Mouse (Mus musculus) ES-E14 (cell line): ENCODE results near the gene Zfp423. TPM values are rescaled to one million over a fixed set of nuclear protein-coding genes. Genes with fewer than 3 reads are reported as not detected.

ENCODE experiments used
- DNase-seq: peaks from one replicate; pipeline ENCODE4 v3.0.0-alpha.2; 2013; ENCODE audit warnings: low read depth, low spot score
- H3K27ac ChIP-seq: 2 replicates; pipeline ENCODE4 v1.5.1; 2012; ENCODE audit warnings: low read depth, mild to moderate bottlenecking, low read length, moderate library complexity, mixed read lengths; ENCODE audit not compliant: poor library complexity, insufficient read depth, severe bottlenecking
- H3K36me3 ChIP-seq: 2 replicates; pipeline ENCODE4 v1.6.1; 2012; ENCODE audit warnings: mild to moderate bottlenecking, low read length, moderate library complexity, mixed read lengths; ENCODE audit not compliant: control insufficient read depth, poor library complexity, insufficient read depth, severe bottlenecking
- H3K4me1 ChIP-seq, 2 experiments: fragments of 150-350 bp in 1 of 2; sonication (generic) in 1 of 2; 2 replicates each; pipeline ENCODE4 v1.6.1; 2012; ENCODE audit warnings: low read length in 2 of 2, mild to moderate bottlenecking in 1 of 2, mixed read lengths in 1 of 2; ENCODE audit not compliant: control insufficient read depth in 2 of 2, insufficient read depth in 2 of 2, poor library complexity in 1 of 2
- H3K4me3 ChIP-seq, 2 experiments: fragments of 150-350 bp in 1 of 2; sonication (generic) in 1 of 2; 2 replicates each; pipeline ENCODE4 v1.5.1; 2012; ENCODE audit warnings: low read length in 2 of 2, low read depth in 1 of 2, mild to moderate bottlenecking in 1 of 2, mixed read lengths in 1 of 2; ENCODE audit not compliant: insufficient read depth in 1 of 2, poor library complexity in 1 of 2, severe bottlenecking in 1 of 2
- H3K9ac ChIP-seq: 2 replicates; pipeline ENCODE4 v1.6.1; 2012; ENCODE audit warnings: low read depth, mild to moderate bottlenecking, low read length, mixed read lengths; ENCODE audit not compliant: poor library complexity, insufficient read depth, severe bottlenecking
- H3K9me3 ChIP-seq: fragments of 150-350 bp; sonication (generic); 2 replicates; pipeline ENCODE4 v1.6.1; 2012; ENCODE audit warnings: low read depth, mild to moderate bottlenecking, low read length; ENCODE audit not compliant: control insufficient read depth, insufficient read depth
- CHD2 ChIP-seq: IDR thresholded peaks from 2 replicates; pipeline ENCODE4 v1.6.1; 2014; ENCODE audit warnings: mild to moderate bottlenecking, low read depth, low read length, inconsistent platforms
- HCFC1 ChIP-seq: IDR thresholded peaks from 2 replicates; pipeline ENCODE4 v1.6.1; 2012; ENCODE audit warnings: low read length, inconsistent platforms, borderline replicate concordance; ENCODE audit not compliant: insufficient read depth
- MAFK ChIP-seq: IDR thresholded peaks from 2 replicates; pipeline ENCODE4 v1.6.1; 2014; ENCODE audit warnings: mild to moderate bottlenecking, low read depth, low read length, inconsistent platforms; ENCODE audit not compliant: insufficient read depth
- ZC3H11A ChIP-seq: IDR thresholded peaks from 2 replicates; pipeline ENCODE4 v1.6.1; 2012; ENCODE audit warnings: low read depth, mild to moderate bottlenecking, inconsistent platforms, low read length, borderline replicate concordance
- ZNF384 ChIP-seq: IDR thresholded peaks from 2 replicates; pipeline ENCODE4 v1.6.1; 2012; ENCODE audit warnings: low read depth, low read length, inconsistent platforms
- in situ Hi-C, 2 experiments: fragments of 600-800 bp; cut with MboI; formaldehyde crosslinking; loops; one replicate each; pipeline ENCODE4 v1.15.1; 2025; ENCODE audit warnings: low sequenced_read_pairs in 2 of 2, inconsistent platforms in 1 of 2; ENCODE audit not compliant: unreplicated experiment in 2 of 2
- total RNA-seq: library from RNA; depleted of rRNA; stranded (reverse); fragments of 300-350 nt; gene quantifications from 2 replicates; pipeline ENCODE4 v1.2.3, GENCODE M21; 2012

Zfp423 gene
- total RNA-seq, 1 experiment: 23.2 TPM

GRCm38 (mm10) chr8:87812069-87812449 lies 147.3 kb downstream of the Zfp423 start:
- no peaks in the 10 kb centered on the region for H3K4me1 ChIP-seq
- in situ Hi-C loops: no loop called here
- DNase-seq: no peak
- no peak for TF ChIP-seq ZNF384
- no peak for TF ChIP-seq HCFC1
- no peak for TF ChIP-seq ZC3H11A
- TF ChIP-seq CHD2: no peak
- no peak overlapping the region for H3K4me3 ChIP-seq
- H3K36me3 ChIP-seq: no peaks in the 10 kb centered on the region
- no peak overlapping the region for H3K27ac ChIP-seq
- no peak overlapping the region for H3K9ac ChIP-seq
- H3K9me3 ChIP-seq: no peaks in the 10 kb centered on the region

DNA sequence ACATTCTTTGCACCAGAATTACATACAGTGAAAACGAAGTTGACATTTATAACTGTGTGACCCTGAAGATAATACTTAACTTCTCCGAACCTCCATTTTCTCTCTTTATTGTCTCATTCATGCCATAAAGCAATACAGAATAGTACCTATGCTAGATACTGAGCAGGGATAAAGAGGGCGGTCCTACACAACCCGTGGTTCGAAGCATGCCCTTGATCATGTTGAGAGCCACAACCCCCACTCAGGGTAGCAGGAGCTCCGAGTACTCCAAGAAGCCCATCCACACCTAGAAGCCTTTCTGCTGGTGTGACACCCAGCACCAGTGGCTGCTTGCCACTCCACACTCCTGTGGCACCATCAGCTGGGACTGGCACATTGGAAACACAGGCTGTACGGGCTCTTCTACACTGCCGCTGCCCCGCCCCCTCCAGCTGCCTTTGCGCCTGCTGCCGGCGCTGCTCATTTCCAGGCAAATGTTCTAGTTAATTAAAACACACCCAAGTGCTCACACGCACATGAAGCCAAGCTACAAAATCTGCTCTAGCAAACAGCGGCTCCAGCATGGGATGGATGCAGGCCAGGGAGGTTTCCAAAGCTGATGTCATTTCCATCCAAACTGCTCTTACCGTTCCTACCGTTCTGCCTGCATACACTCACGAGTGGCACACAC lies 147.9 kb downstream of the Zfp423 start:
- H3K4me1 ChIP-seq: no peaks in the 10 kb centered on the region
- in situ Hi-C loops: no loop called here
- no peaks in the 10 kb centered on the region for H3K9me3 ChIP-seq
- no peak for TF ChIP-seq MAFK
- no peak for TF ChIP-seq HCFC1
- TF ChIP-seq CHD2: no peak
- TF ChIP-seq ZNF384: no peak
- TF ChIP-seq ZC3H11A: no peak
- no peak overlapping the region for H3K4me3 ChIP-seq
- no peaks in the 10 kb centered on the region for H3K36me3 ChIP-seq
- no peak overlapping the region for H3K27ac ChIP-seq
- DNase-seq: no peak
- no peak overlapping the region for H3K9ac ChIP-seq

DNA sequence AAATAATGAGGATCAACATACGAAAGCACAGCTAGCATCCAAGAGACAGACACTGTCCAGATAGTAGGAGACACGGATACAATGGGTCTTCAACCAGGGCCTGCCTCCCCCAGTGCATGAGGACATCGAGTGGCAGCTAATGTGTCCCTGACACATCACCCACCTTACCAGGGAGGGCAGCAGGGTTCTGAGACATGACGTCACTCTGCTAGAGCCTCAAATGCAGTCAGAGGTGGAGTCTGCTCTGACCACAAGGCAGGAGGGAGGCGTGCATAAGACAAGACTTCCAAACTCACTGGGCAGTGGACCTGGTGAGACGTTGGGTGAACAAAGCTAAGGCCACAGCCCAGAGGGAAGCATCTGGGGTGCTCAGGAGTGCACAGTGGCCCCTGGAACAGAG lies 148.6 kb downstream of the Zfp423 start:
- Histone ChIP-seq H3K36me3 (no peaks in the 10 kb centered on the region), H3K4me3 (no peak overlapping the region), H3K27ac (no peak overlapping the region), H3K9ac (no peak overlapping the region), H3K9me3 (no peaks in the 10 kb centered on the region), H3K4me1 (0 out of 4 replicates have a peak, but pooled peaks cover 0 to 3% of the 10 kb centered on the region in 2 experiments)
- in situ Hi-C loops: no loop called here
- DNase-seq: no peak
- TF ChIP-seq HCFC1: no peak
- TF ChIP-seq ZC3H11A: no peak
- TF ChIP-seq CHD2: no peak
- no peak for TF ChIP-seq ZNF384
- TF ChIP-seq MAFK: no peak

- peaks cover 1 to 9% of the 10 kb centered on the region in 2 experiments; a peak in 1 of 4 replicates for H3K4me1 ChIP-seq
- in situ Hi-C loops: no loop called here
- no peaks in the 10 kb centered on the region for H3K36me3 ChIP-seq
- no peak overlapping the region for H3K4me3 ChIP-seq
- TF ChIP-seq CHD2 (no peak), HCFC1 (no peak), ZNF384 (no peak), ZC3H11A (no peak), MAFK (no peak)
- no peak overlapping the region for H3K27ac ChIP-seq
- no peak overlapping the region for H3K9ac ChIP-seq
- no peak for DNase-seq
- no peaks in the 10 kb centered on the region for H3K9me3 ChIP-seq
These were observed 155.0 kb downstream of the Zfp423 start for GRCm38 (mm10) chr8:87804327-87804900.
